Mouse (Mus musculus) E14TG2a.4 (cell line): ENCODE data around the gene Pin4.

ENCODE experiments used
- CTCF ChIP-seq: conservative IDR thresholded peaks from 2 replicates; pipeline ENCODE4 v1.5.1; 2014; ENCODE audit warnings: low read length
- NANOG ChIP-seq: IDR thresholded peaks from 2 replicates; pipeline ENCODE4 v1.6.1; 2014; ENCODE audit warnings: borderline replicate concordance, low read length, mixed read lengths

DNA sequence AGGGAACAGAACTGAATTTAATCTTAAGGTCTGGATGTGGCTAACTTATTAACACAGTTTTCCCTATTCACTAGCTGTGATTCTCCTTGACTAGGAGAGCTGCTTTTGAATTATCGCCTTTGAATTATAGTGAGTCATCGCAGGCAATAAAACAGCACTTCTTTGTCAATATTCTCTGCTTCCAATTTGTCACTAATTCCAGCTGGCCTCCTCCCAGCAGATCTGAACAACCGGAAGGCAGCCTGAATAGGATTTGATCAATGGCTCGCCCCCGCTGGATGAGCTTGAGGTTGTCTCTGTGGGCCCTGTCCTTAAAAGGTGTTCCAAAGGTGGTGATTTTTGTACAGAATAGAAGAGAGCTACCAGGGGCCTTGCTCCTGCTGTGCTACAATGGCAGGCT, 47.3 kb downstream of the Pin4 start:
- TF ChIP-seq CTCF: no peak
- no peak for TF ChIP-seq NANOG
